16 mouse cellular contexts compared by ENCODE assay signal in the genomic region with DNA sequence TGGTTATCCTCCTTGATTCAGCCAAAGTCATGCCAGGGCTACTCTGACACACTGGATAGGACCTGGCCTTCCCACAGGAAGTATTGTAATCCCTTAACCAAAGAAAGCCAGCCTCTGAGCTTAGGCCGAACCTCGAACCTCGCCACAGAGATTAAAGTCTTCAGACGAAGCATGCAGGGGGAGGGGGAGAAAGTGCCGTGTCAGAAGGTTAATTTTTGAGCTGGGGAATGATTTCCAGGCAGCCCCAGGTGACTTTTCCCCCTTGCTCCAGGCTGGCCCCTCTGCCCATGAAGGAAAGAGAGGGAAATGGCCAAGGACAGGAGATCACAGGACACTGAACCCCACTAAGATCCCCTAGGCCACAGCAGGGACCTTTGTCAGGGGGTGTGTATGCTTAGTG. TPM values are rescaled to one million over a fixed set of nuclear protein-coding genes. Genes with fewer than 3 reads are reported as not detected.
"Had no signal": no experiment of that assay in that cellular context is flagged by ENCODE, and none has a peak within 500 bp of the region (broad histone marks: within the 10 kb centered on the region; RNA-seq: fewer than 3 reads in every experiment).

No protein-coding gene starts in this region.

- H3K27ac ChIP-seq: limb, embryonic 12.5 days; liver, embryonic 13.5 days; neural tube, embryonic 12.5 days; stomach, postnatal 0 days had no signal

- H3K4me3 ChIP-seq: limb, embryonic 12.5 days; liver, embryonic 13.5 days; neural tube, embryonic 12.5 days had no signal

- ATAC-seq: intestine, embryonic 16.5 days; liver, postnatal 0 days had no signal

- H3K36me3 ChIP-seq: limb, embryonic 12.5 days; liver, embryonic 13.5 days; neural tube, embryonic 12.5 days had no signal

- H3K4me2 ChIP-seq: limb, embryonic 12.5 days; liver, embryonic 13.5 days; neural tube, embryonic 12.5 days had no signal

- H3K27me3 ChIP-seq: limb, embryonic 12.5 days; liver, embryonic 13.5 days; neural tube, embryonic 12.5 days had no signal

- DNase-seq: layer of hippocampus, adult 9-11 months; layer of hippocampus, postnatal 36 days; liver; liver, embryonic 13.5 days; liver, postnatal 0 days; midbrain, embryonic 14.5 days; thymus, postnatal 4 days had no signal

- H3K9ac ChIP-seq: limb, embryonic 12.5 days; liver, embryonic 13.5 days; liver, postnatal 0 days; neural tube, embryonic 12.5 days had no signal

- H3K9me3 ChIP-seq: limb, embryonic 12.5 days; liver, embryonic 13.5 days; neural tube, embryonic 12.5 days had no signal

RNA-seq across cellular contexts. Expression of gene Slc13a3, which starts 14.8 kb away (rescaled TPM):
- total RNA-seq: monocyte, adult 5-6 weeks; neutrophil, adult 5-6 weeks had no signal
- polyA plus RNA-seq: limb, embryonic 12.5 days had no signal

RNA-seq across cellular contexts. Expression of gene Slc2a10, which starts 45.4 kb away (rescaled TPM):
- total RNA-seq: monocyte, adult 5-6 weeks; neutrophil, adult 5-6 weeks had no signal

RNA-seq across cellular contexts. Expression of gene Ocstamp, which starts 58.0 kb away (rescaled TPM):
- total RNA-seq: layer of hippocampus, adult 18-20 months; layer of hippocampus, postnatal 36 days; left cerebral cortex, postnatal 36 days; megakaryocyte progenitor cell, adult 5-6 weeks; monocyte, adult 5-6 weeks; neutrophil, adult 5-6 weeks had no signal
- polyA plus RNA-seq: limb, embryonic 12.5 days had no signal
